Mouse (Mus musculus) kidney, adult 2 months (tissue): Measurements from ENCODE around the gene Prss33.

ENCODE experiments used
- CTCF ChIP-seq: fragments of 200-500 bp; conservative IDR thresholded peaks from 2 replicates; pipeline ENCODE4 v1.5.1; 2011; ENCODE audit warnings: low read depth, mild to moderate bottlenecking, control low read depth, low read length, moderate library complexity, mixed read lengths; ENCODE audit not compliant: insufficient read depth, insufficient read length
- POLR2A ChIP-seq: fragments of 200-500 bp; IDR thresholded peaks from one replicate; pipeline ENCODE4 v1.6.1; 2011; ENCODE audit warnings: low read depth, low read length, control low read depth

DNA sequence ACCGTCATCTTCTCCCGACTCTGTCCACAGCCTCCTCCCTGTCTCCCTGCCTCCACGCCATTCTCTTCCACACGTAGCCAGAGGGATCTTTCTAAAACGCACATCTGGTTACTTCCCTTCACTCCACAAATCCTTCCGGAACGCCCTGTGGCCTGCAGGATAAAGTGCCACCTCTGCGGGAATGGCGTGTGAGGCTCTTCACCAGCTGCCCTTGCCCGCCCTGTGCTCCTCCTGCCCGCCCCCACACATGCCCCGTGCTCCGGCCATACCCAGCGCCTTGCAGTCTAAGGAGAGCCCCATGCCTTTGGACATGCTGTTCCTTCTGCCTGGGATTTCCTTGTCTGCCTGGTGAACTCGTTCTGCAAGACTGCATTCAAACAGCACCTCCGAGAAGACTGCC lies 12.8 kb downstream of the Prss33 start:
- TF ChIP-seq CTCF (no peak), POLR2A (no peak)
